Mouse (Mus musculus): ENCODE results near the gene Lsm5. TPM values are rescaled to one million over a fixed set of nuclear protein-coding genes. Genes with fewer than 3 reads are reported as not detected.

Gene Lsm5
- polyA plus RNA-seq (2015; fragmentation: Nextera tagmentation; extraction: Ambion mirVana): 70.2 and 74.5 TPM in 2 replicates

DNA sequence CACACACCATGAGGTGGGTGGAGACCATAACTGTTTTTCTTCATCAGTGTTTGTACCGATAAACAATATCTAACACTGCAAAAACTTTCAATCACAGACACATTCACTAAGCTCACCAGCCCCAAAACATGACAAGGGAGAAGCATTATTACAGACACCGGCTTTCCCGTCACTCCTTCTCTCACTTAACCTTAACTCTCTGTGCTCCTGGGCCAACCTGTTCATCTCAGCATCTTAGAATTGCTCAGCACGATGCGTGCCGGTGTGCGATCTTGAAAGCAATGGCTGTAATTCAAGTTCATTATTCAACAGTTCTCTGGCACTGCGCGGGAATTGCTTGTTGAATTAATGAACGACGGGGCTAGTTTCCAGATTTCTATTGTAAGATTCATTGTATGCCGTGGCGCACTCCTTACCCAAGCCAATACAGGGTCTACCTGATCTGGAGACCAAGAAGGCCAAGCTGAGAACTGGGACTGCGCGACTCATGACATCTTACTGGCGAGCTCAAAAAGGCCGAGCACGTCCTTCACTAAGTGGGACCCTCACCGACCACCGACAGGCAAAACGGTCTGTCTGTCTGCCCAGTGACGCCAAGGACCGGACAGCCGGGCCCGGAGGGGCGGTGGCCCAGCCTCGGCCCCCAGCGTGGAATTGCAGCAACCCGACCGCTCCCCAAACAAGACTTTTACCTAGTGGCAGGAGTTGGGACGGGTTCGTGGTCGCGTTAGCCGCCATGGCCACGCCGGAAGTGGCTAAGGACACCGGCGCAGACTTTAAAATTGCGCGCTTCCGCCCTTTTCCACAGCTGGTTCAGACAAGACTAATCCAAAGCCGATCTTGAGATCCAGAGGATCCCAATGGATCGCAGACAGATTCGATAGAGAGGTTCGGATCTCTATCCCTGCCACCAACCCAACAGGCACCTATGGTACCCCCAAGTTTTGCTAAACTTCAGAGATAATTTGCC lies at the start of gene Lsm5:
TSS of gene Lsm5 (minus strand) at position 780 of the 970 bp plus-strand sequence.
- Histone ChIP-seq H3K9ac (peak within 1 kb of the TSS; percentile 92), H3K4me1 (peaks cover 6% of the 10 kb centered on the region; the same call in 1 of the 2 replicates), H3K36me3 (peaks cover 6% of the 10 kb centered on the region; the same call in 1 of the 2 replicates), H3K27ac (replicated peaks) (peak within 1 kb of the TSS; percentile 42; the same call in 1 of the 2 replicates), H3K4me3 (peak within 1 kb of the TSS; percentile 86), H3K4me2 (peak within 1 kb of the TSS; percentile 76), H3K9me3 (no peaks in the 10 kb centered on the region; the same call in none of the 2 replicates), H3K27me3 (replicated peaks) (no peaks in the 10 kb centered on the region)
- ATAC-seq (ENCODE audit: extremely low read depth, insufficient number of reproducible peaks, low FRiP score, low TSS enrichment): peak; percentile 46
- WGBS: under 1% methylated on average over 46 of the region's 46 CpGs

DNA sequence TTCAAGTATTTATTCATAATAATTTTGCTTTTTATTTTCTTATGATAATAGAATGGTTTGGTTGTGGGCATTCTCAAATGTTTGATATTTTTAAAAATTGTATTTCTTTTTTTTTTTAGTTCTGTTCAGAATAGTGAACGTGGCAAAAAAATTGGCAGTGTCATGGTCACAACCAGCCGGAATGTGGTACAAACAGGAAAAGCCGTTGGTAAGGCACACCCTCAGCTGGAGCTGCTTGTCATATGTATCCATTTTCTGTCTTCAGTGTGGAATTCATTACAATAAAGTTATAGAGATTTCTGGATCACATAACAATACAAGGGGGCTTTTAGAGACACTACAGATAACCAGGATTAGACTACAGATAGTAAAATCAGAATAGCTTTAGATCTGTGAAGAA lies 49.2 kb upstream of the Lsm5 start:
- no peak overlapping the region for H3K4me2 ChIP-seq
- no peak overlapping the region for H3K27ac ChIP-seq (replicated peaks)
- H3K9me3 ChIP-seq: no peaks in the 10 kb centered on the region
- H3K27me3 ChIP-seq (replicated peaks): no peaks in the 10 kb centered on the region
- no peak overlapping the region for H3K9ac ChIP-seq
- H3K4me3 ChIP-seq: no peak overlapping the region
- H3K36me3 ChIP-seq: peaks cover 65% of the 10 kb centered on the region
- ATAC-seq (ENCODE audit: extremely low read depth, insufficient number of reproducible peaks, low FRiP score, low TSS enrichment): no peak
- WGBS: 82% methylated on average over 3 of the region's 3 CpGs
- H3K4me1 ChIP-seq: no peaks in the 10 kb centered on the region

DNA sequence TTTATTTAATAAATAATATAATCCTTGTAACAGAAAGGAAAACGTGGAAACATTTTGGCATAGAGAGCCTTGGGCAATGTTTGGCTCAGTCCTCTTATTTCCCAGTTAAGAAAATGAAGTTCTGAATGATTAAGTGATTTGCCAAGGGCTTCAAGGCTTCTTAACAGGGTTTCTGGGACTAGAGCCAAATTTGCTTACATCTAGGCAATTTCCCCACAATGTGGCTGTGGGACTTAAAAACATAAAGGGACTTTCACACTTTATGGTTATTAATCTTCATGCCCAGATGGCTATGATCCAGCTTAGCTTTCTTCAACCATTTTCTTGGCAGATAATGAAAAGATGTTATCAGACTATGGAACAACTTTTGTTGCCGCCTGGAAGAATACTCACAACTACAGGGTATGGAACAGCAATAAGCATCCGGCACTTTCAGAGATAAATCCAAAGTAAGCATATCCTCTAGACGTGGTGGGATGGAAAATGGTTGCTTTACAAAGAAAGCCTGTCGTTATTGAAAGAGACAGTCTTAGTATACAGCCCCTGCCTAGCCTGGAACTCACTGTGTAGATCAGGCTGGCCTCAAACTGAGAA lies 41.5 kb upstream of the Lsm5 start:
- WGBS: 74% methylated on average over 5 of the region's 5 CpGs
- Histone ChIP-seq H3K36me3 (peaks cover 36% of the 10 kb centered on the region), H3K4me3 (no peak overlapping the region), H3K27ac (replicated peaks) (no peak overlapping the region), H3K4me1 (no peaks in the 10 kb centered on the region), H3K4me2 (no peak overlapping the region), H3K9ac (no peak overlapping the region), H3K9me3 (no peaks in the 10 kb centered on the region), H3K27me3 (replicated peaks) (no peaks in the 10 kb centered on the region)
- no peak for ATAC-seq (ENCODE audit: extremely low read depth, insufficient number of reproducible peaks, low FRiP score, low TSS enrichment)

DNA sequence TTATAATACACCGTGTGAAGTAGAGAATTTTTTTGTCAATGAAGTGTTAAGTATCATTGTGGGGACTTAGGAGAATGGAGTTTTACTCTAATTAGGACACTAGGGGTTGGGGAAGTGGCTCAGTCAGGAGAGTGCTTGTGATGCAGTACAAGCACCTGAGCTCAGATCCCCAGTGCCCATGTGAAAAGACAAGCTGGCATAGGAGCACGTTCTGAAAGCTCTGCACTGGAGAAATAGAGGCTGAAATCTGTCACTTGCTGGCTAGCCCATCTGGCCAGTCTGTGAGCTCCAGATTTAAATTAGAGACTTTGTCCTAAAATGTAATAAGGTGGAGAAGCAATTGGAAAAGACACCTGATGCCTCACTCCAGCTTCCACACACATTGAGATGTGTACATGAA lies 28.0 kb upstream of the Lsm5 start:
- Histone ChIP-seq H3K9ac (no peak overlapping the region), H3K4me2 (no peak overlapping the region), H3K4me1 (no peaks in the 10 kb centered on the region), H3K4me3 (no peak overlapping the region), H3K36me3 (peaks cover 77% of the 10 kb centered on the region), H3K9me3 (no peaks in the 10 kb centered on the region), H3K27ac (replicated peaks) (no peak overlapping the region), H3K27me3 (replicated peaks) (no peaks in the 10 kb centered on the region)
- WGBS: 79% methylated on average over 2 of the region's 2 CpGs
- no peak for ATAC-seq (ENCODE audit: extremely low read depth, insufficient number of reproducible peaks, low FRiP score, low TSS enrichment)

DNA sequence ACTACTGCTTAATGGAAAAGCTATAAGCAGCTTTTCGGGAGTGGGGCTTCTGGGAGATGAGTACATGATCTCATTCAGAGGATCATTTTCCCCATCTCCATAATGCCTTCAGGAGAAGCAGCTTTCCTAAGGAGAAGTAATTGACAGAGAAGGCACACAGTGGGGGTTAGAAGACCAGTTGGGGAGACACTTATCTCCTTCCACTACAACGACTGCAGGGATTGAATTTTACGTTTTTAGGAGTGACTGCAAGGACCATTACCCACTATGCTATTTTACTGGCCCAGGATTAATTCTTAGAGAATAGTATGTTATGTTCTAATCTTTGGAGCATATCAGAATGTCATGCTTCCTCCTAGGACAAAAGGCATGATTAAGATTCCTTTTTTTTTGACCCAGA lies 16.4 kb upstream of the Lsm5 start:
- H3K4me3 ChIP-seq: no peak overlapping the region
- no peaks in the 10 kb centered on the region for H3K27me3 ChIP-seq (replicated peaks)
- H3K4me2 ChIP-seq: no peak overlapping the region
- WGBS: 45% methylated on average over 3 of the region's 3 CpGs
- peaks cover 19% of the 10 kb centered on the region for H3K36me3 ChIP-seq
- no peak for ATAC-seq (ENCODE audit: extremely low read depth, insufficient number of reproducible peaks, low FRiP score, low TSS enrichment)
- no peaks in the 10 kb centered on the region for H3K9me3 ChIP-seq
- H3K27ac ChIP-seq (replicated peaks): peak overlapping the region; percentile 32; the same call in 1 of the 2 replicates
- H3K9ac ChIP-seq: 0 out of 2 replicates have a peak overlapping the region, but pooled peaks have one; percentile 19
- peaks cover 28% of the 10 kb centered on the region for H3K4me1 ChIP-seq

DNA sequence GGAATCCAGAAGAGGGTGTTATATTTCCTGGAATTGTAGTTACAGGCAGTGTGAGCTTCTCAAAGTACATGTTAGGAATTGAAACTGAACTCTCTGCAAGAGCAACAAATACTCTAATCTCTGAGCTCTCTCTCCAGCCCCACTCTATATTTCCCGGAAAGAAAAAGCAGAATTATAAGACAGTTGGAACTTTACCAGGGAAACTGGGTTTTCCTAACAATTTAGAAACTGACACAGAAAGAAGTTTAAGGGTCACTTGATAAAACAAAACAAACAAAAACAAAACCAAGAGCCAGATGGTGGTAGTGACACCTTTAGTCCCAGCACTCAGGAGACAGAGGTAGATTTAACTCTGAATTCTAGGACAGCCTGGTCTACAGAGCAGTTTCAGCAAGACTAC lies 14.6 kb upstream of the Lsm5 start:
- Histone ChIP-seq H3K4me1 (peaks cover 31% of the 10 kb centered on the region), H3K27ac (replicated peaks) (no peak overlapping the region), H3K4me3 (no peak overlapping the region), H3K9me3 (no peaks in the 10 kb centered on the region), H3K27me3 (replicated peaks) (no peaks in the 10 kb centered on the region), H3K36me3 (peaks cover 9% of the 10 kb centered on the region), H3K9ac (no peak overlapping the region), H3K4me2 (no peak overlapping the region)
- ATAC-seq (ENCODE audit: extremely low read depth, insufficient number of reproducible peaks, low FRiP score, low TSS enrichment): no peak
- WGBS: 74% methylated on average over 1 of the region's 1 CpGs

DNA sequence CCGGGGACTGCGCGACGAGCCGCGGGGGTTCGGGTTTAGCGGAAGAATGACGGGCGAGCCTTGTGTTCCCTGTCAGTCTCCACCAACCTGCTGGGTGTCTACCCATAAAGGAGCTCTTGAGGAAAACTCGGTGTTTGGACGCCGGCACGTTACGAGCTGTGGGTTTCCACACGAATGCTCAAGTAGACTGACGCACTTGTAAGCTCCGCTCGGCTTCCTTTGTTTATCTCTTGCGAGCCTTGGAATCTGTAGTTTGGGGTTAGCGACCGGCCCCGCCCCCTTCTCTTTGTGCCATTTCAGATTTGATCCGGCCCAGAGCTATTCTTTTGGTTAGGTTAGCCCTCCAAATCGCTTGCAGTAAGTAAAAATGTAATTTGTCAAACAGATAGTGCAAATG lies 10.8 kb upstream of the Lsm5 start:
- ATAC-seq (ENCODE audit: extremely low read depth, insufficient number of reproducible peaks, low FRiP score, low TSS enrichment): no peak; the same call in 1 of the 2 replicates
- WGBS: under 1% methylated on average over 25 of the region's 25 CpGs

DNA sequence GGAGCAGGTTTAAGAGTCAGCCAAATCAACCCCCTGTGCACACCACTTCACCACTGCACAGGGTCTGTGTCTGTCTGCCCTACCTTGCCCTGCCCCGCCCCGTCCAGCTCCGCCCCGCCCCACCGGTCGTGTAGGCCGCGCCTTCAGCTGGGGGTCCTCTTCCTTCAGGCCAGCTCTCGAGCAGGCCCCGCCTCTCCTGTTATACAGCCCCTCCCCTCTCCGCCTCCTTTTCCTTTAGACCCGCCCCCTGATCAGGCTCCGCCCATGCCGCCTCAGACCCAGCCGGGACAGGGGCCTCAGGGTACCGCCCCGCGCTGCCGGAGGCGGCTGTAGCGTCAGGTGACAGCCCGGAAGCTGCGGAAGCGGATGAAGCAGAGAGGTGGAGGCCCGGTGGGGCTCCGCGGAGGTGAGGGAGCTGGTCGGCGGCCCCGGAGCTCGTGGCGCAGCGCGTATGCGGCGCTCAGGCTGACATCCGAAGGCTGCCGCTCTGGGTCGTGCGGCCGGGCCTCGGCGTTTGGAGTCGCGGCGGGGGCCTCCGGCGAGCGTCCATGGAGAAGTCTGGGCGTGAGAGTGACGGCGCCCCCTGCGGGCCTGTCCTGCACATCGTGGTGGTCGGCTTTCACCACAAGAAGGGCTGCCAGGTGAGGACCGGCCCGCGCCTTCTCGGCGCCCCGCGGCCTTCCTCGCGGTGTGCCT lies 10.2 kb upstream of the Lsm5 start, which contains the start of gene Avl9:
TSS of gene Avl9 (plus strand) at position 326 of the 696 bp plus-strand sequence.
- Histone ChIP-seq H3K27me3 (replicated peaks) (no peaks in the 10 kb centered on the region), H3K9ac (peak within 1 kb of the TSS; percentile 92), H3K4me1 (peaks cover 21% of the 10 kb centered on the region), H3K4me2 (peak within 1 kb of the TSS; percentile 86), H3K36me3 (no peaks in the 10 kb centered on the region), H3K4me3 (peak within 1 kb of the TSS; percentile 81), H3K9me3 (no peaks in the 10 kb centered on the region), H3K27ac (replicated peaks) (peak within 1 kb of the TSS; percentile 96)
- under 1% methylated on average over 64 of the region's 64 CpGs for WGBS
- ATAC-seq (ENCODE audit: extremely low read depth, insufficient number of reproducible peaks, low FRiP score, low TSS enrichment): peak; percentile 96

More for the DNA sequence above, 10.8 kb upstream of the Lsm5 start:
- no peaks in the 10 kb centered on the region for H3K9me3 ChIP-seq
- H3K4me3 ChIP-seq: peak overlapping the region; percentile 81
- H3K27ac ChIP-seq (replicated peaks): peak overlapping the region; percentile 96
- peaks cover 21% of the 10 kb centered on the region for H3K4me1 ChIP-seq
- H3K27me3 ChIP-seq (replicated peaks): no peaks in the 10 kb centered on the region
- no peaks in the 10 kb centered on the region for H3K36me3 ChIP-seq
- peak overlapping the region; percentile 92 for H3K9ac ChIP-seq
- H3K4me2 ChIP-seq: peak overlapping the region; percentile 86

DNA sequence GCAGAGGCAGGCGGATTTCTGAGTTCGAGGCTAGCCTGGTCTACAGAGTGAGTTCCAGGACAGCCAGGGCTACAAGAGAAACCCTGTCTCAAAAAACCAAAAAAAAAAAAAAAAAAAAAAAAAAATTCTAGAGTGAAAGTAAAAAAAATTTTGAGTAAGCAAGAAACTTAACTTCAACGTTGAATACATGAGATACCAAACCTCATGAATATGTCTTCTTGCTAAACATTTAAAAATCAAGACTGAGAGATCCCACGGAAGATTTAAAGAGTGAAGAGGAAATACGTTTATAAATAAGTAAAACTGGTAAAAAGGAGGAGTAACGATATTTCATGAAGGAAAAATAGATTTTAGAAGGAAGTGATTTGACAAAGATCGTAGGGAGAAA lies 9.7 kb upstream of the Lsm5 start:
- H3K27ac ChIP-seq (replicated peaks): no peak overlapping the region
- no peak for ATAC-seq (ENCODE audit: extremely low read depth, insufficient number of reproducible peaks, low FRiP score, low TSS enrichment)
- H3K4me3 ChIP-seq: peak overlapping the region; percentile 81
- H3K9ac ChIP-seq: no peak overlapping the region
- no peaks in the 10 kb centered on the region for H3K27me3 ChIP-seq (replicated peaks)
- H3K36me3 ChIP-seq: no peaks in the 10 kb centered on the region
- H3K4me1 ChIP-seq: peaks cover 21% of the 10 kb centered on the region
- H3K9me3 ChIP-seq: no peaks in the 10 kb centered on the region
- 41% methylated on average over 7 of the region's 7 CpGs for WGBS
- peak overlapping the region; percentile 86 for H3K4me2 ChIP-seq

DNA sequence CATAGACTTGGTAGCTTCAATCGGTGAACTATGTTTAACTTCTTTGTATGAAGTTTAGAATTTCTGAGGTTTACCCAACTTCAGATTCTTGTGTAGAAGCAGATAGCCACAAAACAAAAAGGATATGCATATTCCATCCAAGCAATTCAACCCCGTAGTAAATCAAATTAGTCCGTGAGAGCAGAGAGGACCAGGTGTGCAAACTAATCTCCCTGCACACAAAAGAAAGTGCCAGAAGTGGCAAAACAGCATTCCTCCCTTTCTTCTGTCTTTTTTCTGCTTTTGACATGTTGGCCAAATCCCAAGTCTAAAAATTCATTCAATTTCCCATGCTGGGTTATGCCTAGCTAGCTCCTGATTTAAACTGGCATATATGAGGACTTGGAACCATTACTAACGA lies 12.1 kb downstream of the Lsm5 start:
- Histone ChIP-seq H3K36me3 (no peaks in the 10 kb centered on the region), H3K27me3 (replicated peaks) (no peaks in the 10 kb centered on the region), H3K4me1 (no peaks in the 10 kb centered on the region), H3K4me3 (no peak overlapping the region), H3K9ac (no peak overlapping the region), H3K27ac (replicated peaks) (no peak overlapping the region), H3K9me3 (no peaks in the 10 kb centered on the region), H3K4me2 (no peak overlapping the region)
- ATAC-seq (ENCODE audit: extremely low read depth, insufficient number of reproducible peaks, low FRiP score, low TSS enrichment): no peak
- WGBS: 84% methylated on average over 4 of the region's 4 CpGs

DNA sequence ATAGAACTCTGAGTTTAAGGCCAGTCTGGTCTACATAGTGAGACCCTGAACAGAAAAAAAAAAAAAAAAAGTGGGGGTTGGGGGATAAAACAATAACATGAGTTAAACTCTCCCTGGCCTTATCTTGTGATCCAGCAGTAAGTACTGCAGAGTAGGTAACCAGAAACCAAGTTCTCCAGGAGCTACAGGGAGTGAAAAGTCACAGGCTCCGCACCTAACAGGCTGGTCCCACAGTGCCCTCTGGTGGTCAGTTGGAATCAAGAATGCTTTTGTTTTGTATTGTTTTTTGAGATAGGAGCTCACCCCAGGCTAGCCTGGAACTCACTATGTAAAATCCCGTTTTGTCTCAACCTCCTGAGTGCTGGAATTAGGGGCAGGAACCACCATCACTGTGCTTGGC lies 13.3 kb downstream of the Lsm5 start:
- WGBS: 3% methylated on average over 2 of the region's 2 CpGs
- H3K4me2 ChIP-seq: no peak overlapping the region
- H3K9me3 ChIP-seq: no peaks in the 10 kb centered on the region
- H3K9ac ChIP-seq: no peak overlapping the region
- H3K4me3 ChIP-seq: no peak overlapping the region
- no peaks in the 10 kb centered on the region for H3K36me3 ChIP-seq
- no peaks in the 10 kb centered on the region for H3K4me1 ChIP-seq
- no peak for ATAC-seq (ENCODE audit: extremely low read depth, insufficient number of reproducible peaks, low FRiP score, low TSS enrichment)
- H3K27ac ChIP-seq (replicated peaks): no peak overlapping the region
- no peaks in the 10 kb centered on the region for H3K27me3 ChIP-seq (replicated peaks)
